Mouse (Mus musculus): ENCODE measurements at regions not wholly inside any gene's neighbourhood (a gene's known extent, or its start where the extent isn't known, plus 50 kb on each side); places are given as distances from the start of the nearest gene placed in this dataset.

GRCm38 (mm10) chr12:24769156-24769555 is 61.1 kb downstream of the Rrm2 start:
- no peak for DNase-seq
- intact Hi-C loops (cut with DNase I): no loop called here

GRCm38 (mm10) chr12:24772807-24773206 is 57.9 kb upstream of the Mboat2 start:
- no peak for DNase-seq
- intact Hi-C loops (cut with DNase I): loop anchor here (2.0 kb wide), 1 partner anchor 74 kb away; no protein-coding TSS in a partner anchor

- DNase-seq: no peak
- intact Hi-C loops (cut with DNase I): no loop called here
Measured at GRCm38 (mm10) chr12:24777761-24778160, 52.9 kb upstream of the Mboat2 start.

DNA sequence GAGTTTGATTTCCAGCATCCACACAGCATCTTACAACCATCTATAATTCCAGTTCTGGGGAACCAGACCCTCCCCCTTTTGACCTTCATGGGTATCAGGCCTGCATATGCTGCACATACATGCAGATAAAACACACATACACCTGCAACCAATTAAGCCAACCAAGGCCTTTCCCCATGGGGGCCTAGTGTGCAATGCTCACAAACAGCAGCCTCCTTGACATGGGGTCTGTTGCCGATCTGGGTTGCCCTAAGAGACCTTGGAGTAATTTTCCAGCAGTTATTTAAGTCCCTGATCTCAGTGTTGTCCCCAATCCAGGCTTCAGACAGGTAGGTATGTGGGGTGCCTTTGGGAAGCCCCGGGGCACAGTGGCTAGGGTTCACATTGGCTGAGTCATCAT is 51.8 kb upstream of the Mboat2 start:
- no peak for DNase-seq
- intact Hi-C loops (cut with DNase I): no loop called here

- intact Hi-C loops (cut with DNase I): no loop called here
Measured at GRCm38 (mm10) chr12:24780574-24780973, 50.1 kb upstream of the Mboat2 start.

More at GRCm38 (mm10) chr12:24780574-24780973, 50.1 kb upstream of the Mboat2 start:
- DNase-seq: no peak
